8 mouse cellular contexts compared by ENCODE assay signal in genomic region chr14:123201426-123202274, GRCm38 (mm10).
DNase-seq lines count a peak whose midpoint lies in the region; ATAC-seq and TF ChIP-seq lines count a peak whose summit lies in the region.

No protein-coding gene starts in this region.

- H3K4me2 ChIP-seq in forebrain, postnatal 0 days (ENCODE audit: low read depth): peak overlapping the region; percentile 40
- H3K4me2 ChIP-seq in hindbrain, embryonic 14.5 days (replicated peaks): 0 out of 2 replicates have a peak overlapping the region, but pooled peaks have one; percentile 4
- H3K4me2 ChIP-seq in liver, embryonic 12.5 days: no peak overlapping the region

- no peak overlapping the region for H3K27ac ChIP-seq in MEL (ENCODE audit: control insufficient read depth, low read depth, low read length)
- H3K27ac ChIP-seq in forebrain, postnatal 0 days (ENCODE audit: low read depth, low read length): peak overlapping the region; percentile 72
- peak overlapping the region; percentile 74 for H3K27ac ChIP-seq in hindbrain, embryonic 14.5 days
- H3K27ac ChIP-seq in liver, embryonic 12.5 days: no peak overlapping the region

- no peak for TF ChIP-seq RAD21 in MEL (IDR thresholded peaks at IDR 0.05; ENCODE audit: low read depth, low read length)

- ATAC-seq in forebrain, postnatal 0 days: peak; percentile 86
- ATAC-seq in hindbrain, embryonic 14.5 days (ENCODE audit: low FRiP score): peak; percentile 89
- ATAC-seq in liver, embryonic 12.5 days: no peak

- H3K9me3 ChIP-seq in MEL (replicated peaks; ENCODE audit: insufficient read depth, low read length): no peaks in the 10 kb centered on the region
- no peaks in the 10 kb centered on the region for H3K9me3 ChIP-seq in forebrain, postnatal 0 days (ENCODE audit: low read length)
- peaks cover 7% of the 10 kb centered on the region; the same call in 1 of the 2 replicates for H3K9me3 ChIP-seq in hindbrain, embryonic 14.5 days (ENCODE audit: control insufficient read depth, low read length)
- H3K9me3 ChIP-seq in liver, embryonic 12.5 days (replicated peaks): no peaks in the 10 kb centered on the region

- no peak for TF ChIP-seq POLR2A in MEL (IDR thresholded peaks at IDR 0.05; ENCODE audit: control insufficient read depth in 1 of 2, insufficient read depth in 1 of 2, low read depth in 1 of 2, low read length in 2 of 2, poor library complexity in 1 of 2)
- TF ChIP-seq POLR2A in brain, embryonic 14.5 days (IDR thresholded peaks at IDR 0.05; ENCODE audit: borderline replicate concordance, extremely low read depth, insufficient read depth, insufficient read length, poor library complexity, severe bottlenecking): no peak

- peaks cover 2 to 16% of the 10 kb centered on the region in 2 experiments; a peak in 3 of 4 replicates for H3K4me1 ChIP-seq in MEL (ENCODE audit: control insufficient read depth in 1 of 2, insufficient read depth in 2 of 2, low read length in 2 of 2)
- peaks cover 6% of the 10 kb centered on the region; the same call in 1 of the 2 replicates for H3K4me1 ChIP-seq in forebrain, postnatal 0 days (ENCODE audit: insufficient read depth)
- H3K4me1 ChIP-seq in hindbrain, embryonic 14.5 days (replicated peaks; ENCODE audit: control insufficient read depth, insufficient read depth, low read length): peaks cover 17% of the 10 kb centered on the region
- H3K4me1 ChIP-seq in liver, embryonic 12.5 days: no peaks in the 10 kb centered on the region

- WGBS in forebrain, postnatal 0 days: 22% methylated on average over 14 of the region's 14 CpGs
- WGBS in hindbrain, embryonic 14.5 days: 56% methylated on average over 14 of the region's 14 CpGs
- WGBS in liver, embryonic 12.5 days (ENCODE audit: insufficient replicate concordance): 63% methylated on average over 14 of the region's 14 CpGs

- H3K27me3 ChIP-seq in MEL (ENCODE audit: control insufficient read depth in 1 of 2, insufficient read depth in 2 of 2, low read length in 2 of 2): no peaks in the 10 kb centered on the region
- H3K27me3 ChIP-seq in forebrain, postnatal 0 days (ENCODE audit: insufficient read depth, low read length): no peaks in the 10 kb centered on the region
- no peaks in the 10 kb centered on the region for H3K27me3 ChIP-seq in hindbrain, embryonic 14.5 days (ENCODE audit: control insufficient read depth, insufficient read depth, low read length)
- H3K27me3 ChIP-seq in liver, embryonic 12.5 days (replicated peaks): no peaks in the 10 kb centered on the region

- no peak for TF ChIP-seq CTCF in MEL (IDR thresholded peaks at IDR 0.05 in 2 of 3, conservative IDR thresholded peaks at IDR 0.05 in 1 of 3; ENCODE audit: control insufficient read depth in 1 of 3, insufficient read depth in 1 of 3, low read depth in 2 of 3, low read length in 3 of 3, poor library complexity in 1 of 3, severe bottlenecking in 1 of 3)
- TF ChIP-seq CTCF in brain, embryonic 14.5 days (IDR thresholded peaks at IDR 0.05; ENCODE audit: borderline replicate concordance, extremely low read depth, insufficient read depth, insufficient read length): no peak
- TF ChIP-seq CTCF in forebrain, postnatal 0 days (IDR thresholded peaks at IDR 0.05; ENCODE audit: low read depth): no peak

- DNase-seq in MEL (ENCODE audit: low read depth, low spot score) (peak; percentile 55), liver (no peak)
- peak; percentile 93 for DNase-seq in brain, embryonic 14.5 days (ENCODE audit: low read depth)
- peak; percentile 83 for DNase-seq in forebrain, postnatal 0 days
- peak; percentile 77 for DNase-seq in hindbrain, embryonic 14.5 days (ENCODE audit: low spot score)
- peak; percentile 26 to 40 for DNase-seq in left cerebral cortex, adult 8-10 months (ENCODE audit: low spot score in 2 of 2)
- peak; percentile 71 for DNase-seq in ovary, postnatal 14 days (ENCODE audit: low spot score)

- no peaks in the 10 kb centered on the region for H3K79me2 ChIP-seq in MEL (ENCODE audit: control insufficient read depth, insufficient read depth, low read length, poor library complexity)

- peaks cover 0 to 6% of the 10 kb centered on the region in 2 experiments; a peak in 2 of 4 replicates for H3K36me3 ChIP-seq in MEL (ENCODE audit: control insufficient read depth in 1 of 2, insufficient read depth in 2 of 2, low read length in 2 of 2)
- H3K36me3 ChIP-seq in forebrain, postnatal 0 days (ENCODE audit: insufficient read depth): no peaks in the 10 kb centered on the region
- no peaks in the 10 kb centered on the region for H3K36me3 ChIP-seq in hindbrain, embryonic 14.5 days (replicated peaks; ENCODE audit: control insufficient read depth, insufficient read depth)
- no peaks in the 10 kb centered on the region for H3K36me3 ChIP-seq in liver, embryonic 12.5 days

- H3K4me3 ChIP-seq in MEL (ENCODE audit: control insufficient read depth in 1 of 2, insufficient read depth in 1 of 2, low read depth in 2 of 2, low read length in 2 of 2): peak overlapping the region; percentile 23 to 57
- peak overlapping the region; percentile 15; the same call in 1 of the 2 replicates for H3K4me3 ChIP-seq in forebrain, postnatal 0 days (ENCODE audit: low read depth, low read length)
- no peak overlapping the region for H3K4me3 ChIP-seq in hindbrain, embryonic 14.5 days (replicated peaks; ENCODE audit: low read length)
- H3K4me3 ChIP-seq in liver, embryonic 12.5 days: no peak overlapping the region

- peak overlapping the region; percentile 17; the same call in 1 of the 2 replicates for H3K9ac ChIP-seq in MEL (ENCODE audit: control insufficient read depth, low read depth, low read length, poor library complexity, severe bottlenecking)
- 0 out of 2 replicates have a peak overlapping the region, but pooled peaks have one; percentile 31 for H3K9ac ChIP-seq in forebrain, postnatal 0 days
- H3K9ac ChIP-seq in hindbrain, embryonic 14.5 days: no peak overlapping the region
- no peak overlapping the region for H3K9ac ChIP-seq in liver, embryonic 12.5 days

- peak in 1 of 2 experiments; percentile 71; a peak in 2 of 4 replicates for TF ChIP-seq EP300 in MEL (IDR thresholded peaks at IDR 0.05; ENCODE audit: low read depth in 1 of 2, low read length in 2 of 2)

TF ChIP-seq in MEL, 35 proteins besides CTCF, POLR2A, EP300 and RAD21:
- TF ChIP-seq BHLHE40 (IDR thresholded peaks at IDR 0.05; ENCODE audit: borderline replicate concordance, low read depth, low read length) (0 out of 2 replicates have a peak, but pooled peaks have one; percentile 26), CHD1 (IDR thresholded peaks at IDR 0.05; ENCODE audit: low read depth, low read length) (no peak), ETS1 (IDR thresholded peaks at IDR 0.05; ENCODE audit: low read depth, low read length) (peak; percentile 38; the same call in 1 of the 2 replicates), TCF12 (IDR thresholded peaks at IDR 0.05; ENCODE audit: low read depth, low read length) (peak; percentile 67; the same call in 1 of the 2 replicates), GATA1 (IDR thresholded peaks at IDR 0.05; ENCODE audit: low read depth, low read length) (peak; percentile 53), MXI1 (IDR thresholded peaks at IDR 0.05; ENCODE audit: low read depth, low read length) (0 out of 2 replicates have a peak, but pooled peaks have one; percentile 38)

Comparison
In these comparisons a context has a peak if more than half of its experiments do, and no peak if none do; other contexts are left out.
1. H3K27ac ChIP-seq: peak in forebrain, postnatal 0 days (single experiment) and hindbrain, embryonic 14.5 days (single experiment); none in MEL (single experiment) and liver, embryonic 12.5 days (single experiment).
2. H3K4me3 ChIP-seq: peak in MEL (2 of 2) and forebrain, postnatal 0 days (single experiment); none in hindbrain, embryonic 14.5 days (single experiment) and liver, embryonic 12.5 days (single experiment).
3. H3K9ac ChIP-seq: peak in MEL (single experiment) and forebrain, postnatal 0 days (single experiment); none in hindbrain, embryonic 14.5 days (single experiment) and liver, embryonic 12.5 days (single experiment).